Mouse (Mus musculus) c-Kit-negative CD71-positive TER-119-positive erythroid progenitor cells, embryonic 14.5 days (primary cell): ENCODE measurements around the gene Pla2g1b.

Experiments used
- DNase-seq: peaks from one replicate; pipeline ENCODE4 v3.0.0-alpha.2; 2013; ENCODE audit warnings: low read depth, low spot score

The Pla2g1b gene

GRCm38 (mm10) chr5:115522981-115523499 is 57.0 kb downstream of the Pla2g1b start:
- no peak for DNase-seq

- DNase-seq: no peak
Measured at GRCm38 (mm10) chr5:115523971-115524370, 57.9 kb downstream of the Pla2g1b start.
